Mouse (Mus musculus): ENCODE measurements around the gene Fry. TPM values are rescaled to one million over a fixed set of nuclear protein-coding genes. Genes with fewer than 3 reads are reported as not detected.

Gene Fry
- polyA plus RNA-seq, 1 experiment from 2014 or later, result 5.5 TPM

GRCm38 (mm10) chr5:150190454-150191358 lies 72.3 kb downstream of the Fry start:
- no peaks in the 10 kb centered on the region for H3K36me3 ChIP-seq (ENCODE audit: insufficient read depth)
- no peak for TF ChIP-seq CTCF (IDR thresholded peaks at IDR 0.05; ENCODE audit: low read depth)
- no peak overlapping the region for H3K9ac ChIP-seq
- no peak overlapping the region for H3K4me2 ChIP-seq
- no peak overlapping the region for H3K27ac ChIP-seq (ENCODE audit: low read depth)
- no peak for DNase-seq
- ATAC-seq (ENCODE audit: insufficient read depth), result no peak
- no peak overlapping the region for H3K4me3 ChIP-seq (ENCODE audit: low read depth, low read length)
- no peaks in the 10 kb centered on the region for H3K27me3 ChIP-seq (ENCODE audit: insufficient read depth, low read length)
- H3K9me3 ChIP-seq (ENCODE audit: low read depth, low read length), result no peaks in the 10 kb centered on the region
- H3K4me1 ChIP-seq (ENCODE audit: insufficient read depth), result no peaks in the 10 kb centered on the region
- WGBS, result 92% methylated on average over 4 of the region's 4 CpGs

- ATAC-seq (ENCODE audit: insufficient read depth) (peak; percentile 90), DNase-seq (peak; percentile 97)
- 4% methylated on average over 22 of the region's 22 CpGs for WGBS
- Histone ChIP-seq H3K9me3 (ENCODE audit: low read depth, low read length) (no peaks in the 10 kb centered on the region), H3K4me3 (ENCODE audit: low read depth, low read length) (peak overlapping the region; percentile 37), H3K36me3 (ENCODE audit: insufficient read depth) (no peaks in the 10 kb centered on the region), H3K4me1 (ENCODE audit: insufficient read depth) (0 out of 2 replicates have a peak, but pooled peaks cover 4% of the 10 kb centered on the region), H3K9ac (peak overlapping the region; percentile 7), H3K27ac (ENCODE audit: low read depth) (peak overlapping the region; percentile 56; the same call in 1 of the 2 replicates), H3K4me2 (peak overlapping the region; percentile 71), H3K27me3 (ENCODE audit: insufficient read depth, low read length) (no peaks in the 10 kb centered on the region)
- TF ChIP-seq CTCF (IDR thresholded peaks at IDR 0.05; ENCODE audit: low read depth), result no peak
These were observed 77.2 kb downstream of the Fry start for GRCm38 (mm10) chr5:150195514-150196210.

GRCm38 (mm10) chr5:150196211-150196585 lies 77.8 kb downstream of the Fry start:
- Histone ChIP-seq H3K4me3 (ENCODE audit: low read depth, low read length) (peak overlapping the region; percentile 37), H3K9ac (peak overlapping the region; percentile 7; the same call in 1 of the 2 replicates), H3K27ac (ENCODE audit: low read depth) (peak overlapping the region; percentile 56; the same call in 1 of the 2 replicates), H3K4me1 (ENCODE audit: insufficient read depth) (0 out of 2 replicates have a peak, but pooled peaks cover 4% of the 10 kb centered on the region), H3K36me3 (ENCODE audit: insufficient read depth) (no peaks in the 10 kb centered on the region), H3K4me2 (peak overlapping the region; percentile 71), H3K9me3 (ENCODE audit: low read depth, low read length) (no peaks in the 10 kb centered on the region), H3K27me3 (ENCODE audit: insufficient read depth, low read length) (no peaks in the 10 kb centered on the region)
- WGBS, result 1% methylated on average over 6 of the region's 6 CpGs
- ATAC-seq (ENCODE audit: insufficient read depth), result peak; percentile 76
- no peak for TF ChIP-seq CTCF (IDR thresholded peaks at IDR 0.05; ENCODE audit: low read depth)
- peak; percentile 73 for DNase-seq

- H3K27me3 ChIP-seq (ENCODE audit: insufficient read depth, low read length), result no peaks in the 10 kb centered on the region
- no peak overlapping the region for H3K9ac ChIP-seq
- peak overlapping the region; percentile 56; the same call in 1 of the 2 replicates for H3K27ac ChIP-seq (ENCODE audit: low read depth)
- peak; percentile 30 for DNase-seq
- no peak for TF ChIP-seq CTCF (IDR thresholded peaks at IDR 0.05; ENCODE audit: low read depth)
- peak overlapping the region; percentile 37 for H3K4me3 ChIP-seq (ENCODE audit: low read depth, low read length)
- ATAC-seq (ENCODE audit: insufficient read depth), result peak; percentile 39; the same call in 1 of the 2 replicates
- 0 out of 2 replicates have a peak, but pooled peaks cover 4% of the 10 kb centered on the region for H3K4me1 ChIP-seq (ENCODE audit: insufficient read depth)
- peak overlapping the region; percentile 71 for H3K4me2 ChIP-seq
- no peaks in the 10 kb centered on the region for H3K9me3 ChIP-seq (ENCODE audit: low read depth, low read length)
- H3K36me3 ChIP-seq (ENCODE audit: insufficient read depth), result no peaks in the 10 kb centered on the region
- 8% methylated on average over 6 of the region's 6 CpGs for WGBS
These were observed 78.5 kb downstream of the Fry start for GRCm38 (mm10) chr5:150196881-150197311.

- H3K36me3 ChIP-seq (ENCODE audit: insufficient read depth), result no peaks in the 10 kb centered on the region
- H3K9ac ChIP-seq, result no peak overlapping the region
- DNase-seq, result no peak
- TF ChIP-seq CTCF (IDR thresholded peaks at IDR 0.05; ENCODE audit: low read depth), result peak; percentile 35; the same call in 1 of the 2 replicates
- H3K9me3 ChIP-seq (ENCODE audit: low read depth, low read length), result no peaks in the 10 kb centered on the region
- no peak overlapping the region for H3K27ac ChIP-seq (ENCODE audit: low read depth)
- no peak for ATAC-seq (ENCODE audit: insufficient read depth)
- WGBS, result 86% methylated on average over 6 of the region's 6 CpGs
- no peak overlapping the region for H3K4me2 ChIP-seq
- H3K4me3 ChIP-seq (ENCODE audit: low read depth, low read length), result no peak overlapping the region
- no peaks in the 10 kb centered on the region for H3K27me3 ChIP-seq (ENCODE audit: insufficient read depth, low read length)
- H3K4me1 ChIP-seq (ENCODE audit: insufficient read depth), result no peaks in the 10 kb centered on the region
These were observed 88.3 kb downstream of the Fry start for GRCm38 (mm10) chr5:150206749-150207148.

GRCm38 (mm10) chr5:150207596-150207995 lies 89.2 kb downstream of the Fry start:
- Histone ChIP-seq H3K27me3 (ENCODE audit: insufficient read depth, low read length) (no peaks in the 10 kb centered on the region), H3K9me3 (ENCODE audit: low read depth, low read length) (no peaks in the 10 kb centered on the region), H3K9ac (no peak overlapping the region; the same call in 1 of the 2 replicates), H3K36me3 (ENCODE audit: insufficient read depth) (no peaks in the 10 kb centered on the region), H3K27ac (ENCODE audit: low read depth) (no peak overlapping the region), H3K4me3 (ENCODE audit: low read depth, low read length) (no peak overlapping the region), H3K4me1 (ENCODE audit: insufficient read depth) (no peaks in the 10 kb centered on the region), H3K4me2 (peak overlapping the region; percentile 48; the same call in 1 of the 2 replicates)
- no peak for ATAC-seq (ENCODE audit: insufficient read depth)
- no peak for TF ChIP-seq CTCF (IDR thresholded peaks at IDR 0.05; ENCODE audit: low read depth)
- WGBS, result 13% methylated on average over 18 of the region's 18 CpGs
- DNase-seq, result no peak

Measured in lung, embryonic 14.5 days (tissue).